Mouse (Mus musculus) neutrophil, adult 5-6 weeks (primary cell): ENCODE measurements at regions not wholly inside any gene's neighbourhood (a gene's known extent, or its start where the extent isn't known, plus 50 kb on each side); places are given as distances from the start of the nearest gene placed in this dataset.

ENCODE experiments used
- ATAC-seq: fragments of 151-379, 151-347 bp; 2 replicates; pipeline ENCODE4 v1.8.0; 2017; ENCODE audit warnings: mild to moderate bottlenecking, moderate TSS enrichment; ENCODE audit not compliant: insufficient number of reproducible peaks, poor library complexity, low FRiP score, severe bottlenecking; ENCODE audit errors: extremely low read depth

DNA sequence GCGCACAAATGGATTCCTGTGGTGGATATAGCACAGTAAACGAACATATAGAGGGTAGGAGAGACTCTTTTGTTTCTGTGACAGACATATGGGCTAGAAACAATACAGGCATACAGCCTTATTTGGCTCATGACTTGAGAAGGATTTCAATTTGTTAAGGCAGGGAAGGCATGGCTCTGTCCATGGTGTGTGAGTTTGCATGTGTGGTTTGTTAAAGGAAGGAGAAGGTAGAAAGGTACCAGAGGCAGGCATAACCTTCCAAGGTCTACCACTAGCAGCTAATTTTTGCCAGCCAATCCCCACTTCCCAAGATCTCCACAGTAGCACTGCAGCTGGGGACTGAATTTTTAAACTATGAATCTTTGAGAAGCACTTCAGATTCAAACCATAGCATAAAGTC is 176.5 kb upstream of the Klf4 start:
- ATAC-seq = no peak

DNA sequence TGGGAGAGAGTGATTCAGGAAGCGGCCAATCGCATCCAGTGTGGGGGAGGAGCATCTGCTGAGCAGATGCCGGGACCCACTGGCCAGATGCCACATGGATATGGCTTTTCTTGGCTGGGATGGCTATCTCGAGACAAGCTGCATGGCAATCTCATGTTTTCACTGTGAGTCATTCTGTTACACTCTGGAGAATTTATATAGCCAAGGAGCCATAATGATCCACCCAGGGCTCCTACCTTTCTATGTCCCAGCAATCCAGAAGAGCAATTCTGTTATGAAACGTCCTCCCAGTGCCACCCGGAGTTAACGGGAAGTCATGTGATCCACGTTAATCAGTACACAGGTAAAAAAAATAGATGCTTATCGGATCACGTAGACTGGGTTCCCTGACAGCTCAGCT is 175.7 kb upstream of the Klf4 start:
- no peak for ATAC-seq

DNA sequence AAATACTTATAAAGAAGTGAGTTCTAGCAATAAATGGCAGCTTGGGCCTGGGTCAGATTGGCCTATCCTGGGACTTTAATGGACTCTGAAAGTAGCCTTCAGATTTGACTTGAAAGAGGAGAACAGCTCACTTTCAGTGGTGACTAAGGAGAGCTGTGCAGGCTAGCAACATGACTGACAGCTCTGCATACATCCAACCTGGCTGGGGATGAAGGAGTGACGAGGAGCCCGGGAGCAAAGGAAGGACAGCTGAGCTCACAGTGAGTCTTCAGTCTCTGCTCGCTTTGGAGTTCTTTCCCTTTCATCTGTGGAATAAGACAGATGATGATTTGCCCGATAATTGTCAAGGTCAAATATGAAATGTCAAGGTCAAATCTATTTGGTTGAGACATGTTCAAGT is 172.7 kb upstream of the Klf4 start:
- no peak for ATAC-seq

DNA sequence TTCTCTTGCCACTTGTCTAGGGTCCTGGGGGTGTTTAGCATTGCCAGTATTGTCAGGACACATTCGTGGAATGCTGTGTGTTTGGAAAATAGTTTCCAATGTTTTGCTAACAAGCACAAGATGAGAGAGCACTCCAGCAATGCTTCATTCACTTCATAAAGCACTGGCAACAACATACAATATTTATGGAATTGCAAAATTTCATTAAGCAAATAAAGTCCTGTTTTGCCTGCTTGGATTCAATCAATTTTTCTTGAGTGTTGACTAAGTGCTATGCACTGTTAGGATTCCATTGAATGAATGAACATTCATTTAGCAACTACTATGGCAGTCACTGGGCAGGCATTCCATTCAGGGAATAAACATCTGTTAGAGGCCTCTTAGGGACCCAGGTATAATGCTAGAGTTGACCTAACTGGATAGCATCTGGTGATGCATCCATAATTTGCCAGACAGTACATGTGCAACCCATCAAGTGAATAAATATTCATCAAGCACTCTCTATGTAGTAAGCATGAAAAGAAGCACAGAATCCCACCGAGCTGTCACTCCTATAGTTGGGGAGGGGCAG is 171.2 kb upstream of the Klf4 start:
- no peak for ATAC-seq

DNA sequence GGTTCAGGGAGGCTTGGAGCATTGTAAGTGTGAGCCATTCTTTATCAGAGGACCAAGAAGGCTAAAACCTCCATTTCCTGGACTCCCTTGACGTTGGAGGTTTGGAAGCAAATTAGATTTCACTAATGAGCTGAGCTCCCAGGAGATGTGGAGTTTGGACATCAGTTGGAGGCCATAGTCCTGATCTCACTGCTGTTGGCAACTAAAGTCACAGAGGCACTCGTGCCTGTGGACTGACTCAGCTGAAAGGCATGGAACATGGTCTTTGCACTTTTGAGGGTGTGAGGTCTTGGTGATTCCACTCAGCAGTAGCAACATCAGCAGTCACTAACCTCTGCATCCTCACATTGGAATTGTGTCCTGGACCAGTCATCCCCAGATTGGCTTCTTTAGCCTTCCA is 169.1 kb upstream of the Klf4 start:
- no peak for ATAC-seq

DNA sequence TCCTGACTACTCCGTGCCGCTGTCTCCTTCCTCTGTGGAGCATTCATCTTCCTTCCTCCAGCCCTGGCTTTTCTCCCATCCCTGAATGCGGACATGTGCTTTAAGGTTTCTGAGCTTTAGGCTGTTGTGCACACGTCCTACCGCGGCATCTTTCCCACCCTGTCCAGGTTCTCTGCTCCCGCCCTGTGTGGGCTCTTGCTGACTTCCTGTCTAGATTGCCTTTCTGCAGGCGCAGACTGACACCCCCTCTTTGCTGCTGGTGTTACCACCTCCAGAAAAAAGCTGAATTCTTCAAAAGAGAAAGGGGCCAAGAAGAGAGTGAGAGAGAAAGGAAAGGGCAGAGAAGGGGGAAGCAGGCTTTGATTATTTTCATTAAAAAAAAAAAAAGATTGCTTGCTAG is 167.7 kb upstream of the Klf4 start:
- no peak for ATAC-seq

DNA sequence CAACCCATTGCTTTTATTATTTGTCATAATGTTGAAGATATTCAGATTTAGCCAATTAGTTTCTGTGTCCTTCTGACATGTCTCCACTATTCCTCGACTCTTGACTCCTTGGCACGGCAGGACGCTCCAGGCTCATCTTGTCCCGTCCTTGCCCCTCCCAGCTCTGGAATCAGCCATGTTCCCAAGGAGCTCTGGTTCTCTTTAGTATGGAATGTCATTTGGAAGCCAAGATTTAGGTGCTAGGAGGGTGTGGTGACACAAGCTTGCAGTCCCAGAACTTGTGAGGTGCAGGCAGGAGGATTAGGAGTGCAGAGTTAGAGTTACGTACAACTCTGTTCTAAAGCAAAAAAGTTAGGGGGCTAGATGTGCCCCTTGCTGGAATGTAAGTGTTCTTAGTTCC is 166.9 kb upstream of the Klf4 start:
- no peak for ATAC-seq

DNA sequence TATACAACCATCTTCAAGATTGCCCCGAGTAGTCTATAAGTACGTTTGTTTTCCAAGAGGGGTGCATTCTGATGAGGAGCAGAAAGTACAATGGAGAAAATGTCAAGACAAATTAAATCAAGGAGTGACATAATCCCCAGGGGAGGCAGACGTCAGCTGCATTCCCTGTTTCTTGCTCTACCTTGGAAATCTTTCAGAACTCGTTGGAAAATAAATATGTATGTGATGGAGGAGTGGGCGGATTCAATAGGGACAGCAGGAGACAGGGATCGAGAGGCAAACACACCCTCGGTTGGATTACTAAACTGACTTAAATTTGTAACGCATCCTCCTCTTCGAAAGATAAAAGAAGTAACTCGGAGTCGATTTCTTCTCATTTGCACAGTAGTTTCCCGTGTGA is 164.8 kb upstream of the Klf4 start:
- ATAC-seq = no peak

DNA sequence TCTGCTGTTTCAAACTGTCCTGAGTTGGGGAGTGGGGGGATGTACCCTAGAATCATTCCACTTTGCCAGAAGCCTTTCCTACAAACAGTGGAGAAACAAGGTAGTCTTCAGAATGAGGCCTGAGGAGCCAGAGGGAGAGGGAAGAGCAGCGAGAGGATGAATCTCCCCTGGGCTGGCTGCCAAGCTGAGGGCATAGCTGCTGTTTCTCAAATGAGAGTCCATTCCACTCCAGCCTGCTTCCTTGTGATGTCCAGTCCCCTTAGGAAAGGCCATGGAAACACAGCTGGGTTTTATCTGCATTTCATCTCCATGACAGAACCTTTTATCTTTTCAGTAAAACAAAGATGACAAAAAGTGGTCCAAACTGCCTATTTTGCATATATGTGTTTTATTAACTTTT is 164.2 kb upstream of the Klf4 start:
- no peak for ATAC-seq

DNA sequence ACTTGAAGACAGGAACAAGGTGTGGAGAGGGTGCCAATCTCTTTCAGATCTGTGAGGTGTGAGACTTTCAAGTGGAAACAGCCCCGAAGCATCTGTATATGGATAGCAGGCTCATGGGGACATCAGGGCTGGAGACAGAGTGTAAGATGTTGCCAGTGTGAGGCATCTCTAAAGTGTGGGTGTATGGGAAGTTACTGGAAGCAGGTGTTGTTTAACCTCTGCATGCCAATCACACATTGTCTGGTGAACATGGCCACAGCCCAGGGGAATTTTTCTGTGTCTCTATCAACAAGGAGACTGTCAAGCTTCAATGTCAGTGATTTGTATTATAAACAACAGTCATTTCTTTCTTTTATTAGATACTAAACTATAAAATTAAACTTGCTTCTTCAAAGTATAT is 163.0 kb upstream of the Klf4 start:
- no peak for ATAC-seq

DNA sequence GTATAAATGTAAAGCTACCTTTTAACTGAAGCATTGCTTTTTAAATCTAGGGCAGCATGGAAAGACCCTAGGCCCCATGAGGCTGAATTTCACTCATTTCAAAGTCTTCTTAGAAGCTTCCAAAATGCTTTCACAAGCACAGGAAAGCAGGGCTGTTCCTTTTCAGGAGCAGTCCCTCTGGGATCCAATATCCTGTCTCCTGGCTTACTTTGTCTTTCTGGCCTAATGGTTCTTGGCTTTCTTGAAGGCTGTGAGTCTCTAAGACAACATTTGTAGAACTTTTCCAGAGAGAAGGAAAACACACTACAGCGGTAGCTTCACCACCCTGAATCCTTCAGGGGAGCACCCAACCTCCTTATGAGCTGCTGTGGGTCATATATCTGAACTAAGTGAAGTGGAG is 157.2 kb upstream of the Klf4 start:
- no peak for ATAC-seq

DNA sequence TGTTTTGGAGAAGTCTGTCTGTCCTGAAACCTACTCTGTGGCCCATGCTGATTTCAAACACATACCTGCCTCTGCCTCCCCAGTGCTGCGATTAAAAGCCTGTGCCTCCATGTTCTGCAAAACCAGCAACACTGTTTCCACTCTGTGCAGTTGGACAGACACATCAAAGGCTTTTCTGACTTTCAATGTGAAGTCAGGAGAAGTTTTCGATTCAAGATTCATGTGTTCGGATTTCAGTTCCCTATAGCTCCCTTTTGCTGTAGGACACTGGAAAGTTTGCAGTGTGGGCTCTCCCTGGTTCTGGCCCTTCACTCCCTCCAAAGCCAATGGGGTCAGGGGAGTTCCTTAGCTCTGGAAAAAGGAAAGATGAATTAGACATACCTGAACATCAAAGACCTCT is 154.5 kb upstream of the Klf4 start:
- no peak for ATAC-seq

DNA sequence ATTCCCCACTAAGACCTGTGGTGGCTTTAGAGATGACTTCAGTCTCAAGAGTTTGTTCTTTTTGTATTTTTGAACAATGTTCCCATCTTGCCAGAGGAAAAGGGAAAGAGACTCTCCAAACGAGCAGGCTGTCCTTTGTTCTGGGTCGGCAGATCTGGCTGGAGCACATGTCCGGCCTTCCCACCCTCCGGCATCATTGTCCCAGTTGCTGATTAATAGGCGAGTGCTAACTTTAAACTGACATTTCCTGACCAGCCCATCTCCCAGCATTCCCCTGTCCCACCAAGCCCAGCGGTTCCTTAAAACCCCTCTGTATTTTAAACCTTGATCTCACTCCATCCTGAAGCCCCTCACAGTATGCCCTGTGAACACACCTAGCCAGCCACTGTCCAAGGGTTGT is 140.0 kb upstream of the Klf4 start:
- ATAC-seq = no peak

DNA sequence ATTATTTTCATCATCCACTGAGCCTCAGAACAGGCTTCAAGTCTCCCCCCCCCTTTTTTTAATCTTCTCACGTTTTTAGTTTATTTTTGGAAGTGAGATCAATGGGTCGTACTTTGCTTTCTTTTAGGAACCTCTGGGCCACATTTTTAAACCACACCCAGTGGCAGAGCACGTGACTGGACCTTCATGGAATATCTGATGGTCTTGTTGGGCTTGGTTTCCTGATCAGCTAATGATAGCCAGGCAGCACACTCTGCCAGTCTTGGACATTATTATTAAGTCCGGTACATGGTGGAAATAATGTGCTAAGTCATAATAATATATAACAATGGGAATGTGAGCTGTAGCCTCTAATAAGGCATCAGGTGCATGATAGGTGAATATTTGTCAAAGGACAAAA is 138.0 kb upstream of the Klf4 start:
- no peak for ATAC-seq

DNA sequence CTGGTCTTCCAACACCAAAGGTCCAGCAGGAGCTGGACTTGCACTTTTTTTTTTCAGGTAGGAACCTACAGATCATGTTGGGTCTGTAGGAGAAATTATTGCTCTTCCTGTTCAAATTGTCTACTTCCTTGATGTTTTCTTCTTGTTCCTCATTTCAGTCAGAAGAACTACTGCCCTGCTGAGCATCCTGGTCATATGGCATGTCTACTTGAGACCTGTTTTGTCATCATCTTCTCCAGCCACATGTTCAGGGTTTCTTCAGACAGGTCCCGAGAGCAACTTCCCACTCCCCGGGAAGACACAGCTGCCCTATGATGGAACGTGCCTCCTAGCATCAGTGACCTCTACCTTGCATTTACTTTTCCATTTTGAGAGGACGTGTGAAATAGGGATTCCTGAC is 132.6 kb upstream of the Klf4 start:
- ATAC-seq = no peak

DNA sequence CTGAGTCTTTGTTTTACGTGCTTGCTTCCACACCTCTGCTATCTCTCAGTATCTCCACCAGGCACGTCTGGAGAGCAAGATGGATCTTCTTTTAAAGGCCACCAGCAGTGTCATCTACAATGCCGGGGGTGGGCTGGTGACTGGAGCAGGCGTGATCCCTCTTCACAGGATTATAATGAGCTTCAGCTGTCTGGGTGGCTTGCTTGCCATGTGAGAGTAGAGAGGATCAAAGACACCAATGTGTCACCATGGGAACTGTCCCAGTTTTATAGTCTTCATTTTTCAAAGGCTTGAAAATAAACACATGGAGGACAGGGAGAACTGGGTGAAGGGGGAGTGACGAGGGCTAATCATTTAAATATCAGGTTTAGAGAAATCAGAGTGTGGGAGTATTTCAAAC is 131.6 kb upstream of the Klf4 start:
- ATAC-seq = no peak

DNA sequence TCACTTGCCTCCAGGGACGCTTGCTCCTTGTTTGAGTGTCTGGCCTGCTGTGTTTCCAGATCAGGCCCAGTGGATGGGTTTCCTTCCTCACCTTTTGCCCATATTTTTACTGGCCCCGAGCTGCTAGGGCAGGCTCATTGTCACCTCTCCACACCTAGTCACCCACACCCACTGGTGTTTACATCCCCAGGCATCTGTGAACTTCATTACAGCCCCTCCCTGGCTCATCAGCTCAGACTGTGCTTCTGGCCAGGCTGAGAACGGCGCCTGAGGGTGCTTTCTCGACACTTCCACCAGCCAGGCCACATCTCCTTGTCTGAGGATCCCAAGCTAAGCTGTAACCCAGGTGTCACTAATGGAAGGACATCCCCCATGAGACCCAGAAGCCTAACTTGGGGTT is 129.8 kb upstream of the Klf4 start:
- no peak for ATAC-seq

DNA sequence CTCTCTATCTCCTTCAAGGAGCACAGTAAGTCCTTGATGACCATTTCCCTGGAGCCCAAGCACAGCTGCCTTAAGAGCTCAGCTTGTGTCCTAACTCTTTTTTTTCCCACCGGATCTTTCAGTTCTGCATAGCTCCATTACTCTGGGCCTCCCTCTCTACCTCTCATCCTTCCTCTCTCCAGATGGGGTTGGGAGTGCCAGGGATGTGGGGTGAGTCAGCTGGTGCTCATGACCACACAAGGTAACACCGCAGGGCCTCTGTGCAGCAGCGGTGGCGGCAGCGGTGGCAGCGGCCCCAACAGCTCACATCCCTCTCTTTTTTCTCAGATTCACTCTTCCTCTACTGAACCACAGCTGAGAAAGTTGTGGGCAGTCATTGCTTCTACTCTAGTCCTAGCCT is 126.6 kb upstream of the Klf4 start:
- ATAC-seq = no peak

DNA sequence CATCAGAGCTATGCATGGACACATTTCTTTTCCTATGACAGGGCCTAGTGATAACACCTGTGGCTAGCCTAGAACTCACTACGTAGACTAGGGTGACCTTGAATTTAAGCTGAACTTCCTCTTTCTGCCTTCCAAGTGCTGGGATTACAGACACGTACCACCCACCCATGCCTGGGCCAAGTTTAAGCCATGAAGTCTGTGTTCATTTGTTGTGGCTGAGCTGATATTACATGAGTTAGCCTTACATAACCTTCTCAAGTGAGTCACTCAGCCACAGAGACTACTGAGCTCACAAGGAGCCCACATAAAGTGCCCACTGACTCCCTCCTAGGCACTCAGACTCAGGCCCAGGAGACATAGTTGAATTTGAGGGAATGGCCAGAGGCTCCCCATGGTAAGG is 123.1 kb upstream of the Klf4 start:
- ATAC-seq = no peak

DNA sequence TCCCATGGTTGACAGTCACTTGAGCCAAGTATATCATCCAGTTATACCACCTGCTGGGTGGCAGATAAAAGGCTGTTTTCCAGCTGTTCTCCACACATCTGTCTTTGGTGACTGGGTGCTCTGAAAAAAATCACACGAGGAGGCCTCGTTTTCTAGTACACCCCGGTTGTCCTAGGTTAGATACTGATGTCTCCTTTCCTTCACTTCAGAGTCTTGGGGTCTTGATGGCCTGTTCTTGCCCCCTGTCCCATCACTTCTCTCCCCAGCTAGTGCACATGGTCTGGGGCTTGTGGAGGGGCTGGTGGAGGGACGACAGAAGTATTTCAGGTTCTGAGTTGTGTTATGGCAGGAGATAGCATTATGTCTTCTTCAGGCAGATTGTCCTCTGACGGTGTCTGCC is 120.4 kb upstream of the Klf4 start:
- no peak for ATAC-seq

DNA sequence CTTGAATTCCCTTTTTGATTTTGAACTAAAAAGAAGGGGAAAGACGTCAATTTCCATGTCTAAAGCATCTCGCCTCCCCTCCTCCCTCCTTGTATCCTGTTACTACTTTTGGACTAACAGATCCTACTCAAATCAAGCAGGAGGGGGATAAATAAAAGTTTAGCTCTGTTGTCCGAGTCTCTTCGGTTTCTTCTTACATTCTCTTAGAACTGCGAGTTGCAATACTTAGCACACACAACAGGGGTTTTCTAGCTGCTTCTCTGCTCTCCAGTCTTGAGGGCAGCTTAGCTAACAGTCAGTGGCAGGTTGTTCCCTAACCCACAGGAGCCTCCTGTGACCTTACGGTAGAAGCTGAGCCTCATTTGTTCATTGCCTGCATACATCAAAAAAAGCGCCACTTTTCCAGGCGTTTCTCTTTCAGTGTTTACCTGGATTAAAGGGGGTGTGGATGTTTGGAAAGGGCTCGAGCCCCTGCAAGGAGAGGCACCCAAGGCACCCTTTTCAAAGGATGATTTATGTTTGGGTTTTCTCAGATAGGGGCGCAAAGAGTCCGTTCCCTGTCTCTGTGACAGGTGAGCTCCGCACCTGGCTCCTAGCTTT is 119.6 kb upstream of the Klf4 start:
- ATAC-seq = no peak
